Mouse (Mus musculus) kidney, embryonic 15.5 days (tissue): ENCODE data around the gene Rgs10. TPM values are rescaled to one million over a fixed set of nuclear protein-coding genes. Genes with fewer than 3 reads are reported as not detected.

Experiments used
- ATAC-seq: fragments of 200-750 bp; cut with Nextera tagmentation; replicated peaks from 2 replicates; pipeline ENCODE4 v1.8.0; 2017; ENCODE audit warnings: moderate TSS enrichment; ENCODE audit not compliant: low FRiP score
- H3K27ac ChIP-seq: fragments of 300-500 bp; sonication (generic); 2 replicates; pipeline ENCODE4 v1.5.1; 2015; ENCODE audit warnings: mild to moderate bottlenecking, inconsistent platforms
- H3K27me3 ChIP-seq: fragments of 300-500 bp; sonication (generic); 2 replicates; pipeline ENCODE4 v1.6.1; 2015; ENCODE audit warnings: inconsistent platforms
- H3K36me3 ChIP-seq: fragments of 300-500 bp; sonication (generic); 2 replicates; pipeline ENCODE4 v1.6.1; 2015; ENCODE audit warnings: inconsistent platforms
- H3K4me1 ChIP-seq: fragments of 300-500 bp; sonication (generic); 2 replicates; pipeline ENCODE4 v1.6.1; 2015; ENCODE audit warnings: inconsistent platforms
- H3K4me2 ChIP-seq: fragments of 300-500 bp; sonication (generic); 2 replicates; pipeline ENCODE4 v1.6.1; 2015; ENCODE audit warnings: moderate library complexity, mild to moderate bottlenecking, inconsistent platforms
- H3K4me3 ChIP-seq: fragments of 300-500 bp; sonication (generic); replicated peaks from 2 replicates; pipeline ENCODE4 v1.5.1; 2015; ENCODE audit warnings: mild to moderate bottlenecking, inconsistent platforms
- H3K9ac ChIP-seq: fragments of 300-500 bp; sonication (generic); 2 replicates; pipeline ENCODE4 v1.6.1; 2015; ENCODE audit warnings: mild to moderate bottlenecking, inconsistent platforms
- H3K9me3 ChIP-seq: fragments of 300-500 bp; sonication (generic); replicated peaks from 2 replicates; pipeline ENCODE4 v1.6.1; 2016; ENCODE audit warnings: inconsistent platforms
- WGBS: fragments of 180-500 bp; shearing (Covaris S2); methylation state at CpG from one replicate; pipeline ENCODE4 v1.1.7; 2015; ENCODE audit warnings: mixed read lengths; 5-methylcytosine and 5-hydroxymethylcytosine counted together
- polyA plus RNA-seq: library from polyadenylated mRNA; unstranded; fragments of >200 nt; fragmentation: Nextera tagmentation; extraction: Ambion mirVana; gene quantifications from 2 replicates; pipeline ENCODE4 v1.2.1, GENCODE M21; 2015

The Rgs10 gene
- 5.8 and 7.1 TPM in 2 replicates for polyA plus RNA-seq

DNA sequence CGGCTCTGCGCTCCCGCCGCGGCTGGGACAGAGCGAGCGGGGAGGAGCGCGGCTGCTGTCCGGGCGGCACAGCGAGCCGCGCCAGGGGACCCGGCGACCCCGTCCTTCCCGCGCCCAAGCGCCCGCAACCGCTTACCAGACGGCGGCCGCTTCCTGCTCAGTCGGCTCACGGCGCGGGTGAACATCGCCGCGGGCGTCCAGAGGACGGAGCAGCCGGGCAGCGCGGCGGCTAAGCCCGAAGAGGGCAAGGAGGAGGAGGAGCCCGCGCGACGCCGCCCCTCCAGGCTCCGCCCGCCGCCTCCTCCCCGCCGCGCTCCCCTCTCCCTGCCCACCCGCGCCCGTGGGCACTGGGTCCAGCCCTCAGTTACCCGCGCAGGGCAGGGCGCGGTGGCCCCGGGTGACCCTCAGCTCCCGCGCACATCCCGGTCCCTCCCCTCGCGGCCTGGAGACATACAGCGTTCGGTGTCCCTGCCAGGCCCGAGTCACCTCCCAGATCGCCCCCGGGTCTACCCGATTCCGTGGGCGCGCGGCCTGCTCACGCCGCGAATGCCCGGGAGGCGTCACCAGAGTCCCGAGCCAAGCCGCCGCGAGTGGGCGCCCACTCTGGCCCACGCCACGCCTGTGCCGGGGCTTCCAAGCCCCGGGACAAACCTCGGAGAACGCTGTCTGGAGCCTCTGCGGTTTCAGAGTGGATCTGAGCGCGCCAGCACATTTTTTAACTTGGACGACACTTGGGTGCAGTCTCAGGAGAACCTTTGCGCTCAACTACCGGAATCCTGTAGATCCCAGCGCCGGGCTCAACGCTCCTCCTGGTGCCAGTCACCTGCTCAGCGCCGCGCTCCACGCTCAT, at the start of gene Rgs10:
TSS of gene Rgs10 (minus strand) at position 829 of the 850 bp plus-strand sequence.
- Histone ChIP-seq H3K4me3 (peak within 1 kb of the TSS; percentile 77), H3K36me3 (no peaks in the 10 kb centered on the region), H3K27ac (no peak within 1 kb of the TSS), H3K9me3 (no peaks in the 10 kb centered on the region), H3K4me2 (peak within 1 kb of the TSS; percentile 98), H3K27me3 (peaks cover 90% of the 10 kb centered on the region), H3K4me1 (peaks cover 21% of the 10 kb centered on the region), H3K9ac (peak within 1 kb of the TSS; percentile 51)
- WGBS: under 1% methylated on average over 87 of the region's 102 CpGs
- ATAC-seq: peak; percentile 93

DNA sequence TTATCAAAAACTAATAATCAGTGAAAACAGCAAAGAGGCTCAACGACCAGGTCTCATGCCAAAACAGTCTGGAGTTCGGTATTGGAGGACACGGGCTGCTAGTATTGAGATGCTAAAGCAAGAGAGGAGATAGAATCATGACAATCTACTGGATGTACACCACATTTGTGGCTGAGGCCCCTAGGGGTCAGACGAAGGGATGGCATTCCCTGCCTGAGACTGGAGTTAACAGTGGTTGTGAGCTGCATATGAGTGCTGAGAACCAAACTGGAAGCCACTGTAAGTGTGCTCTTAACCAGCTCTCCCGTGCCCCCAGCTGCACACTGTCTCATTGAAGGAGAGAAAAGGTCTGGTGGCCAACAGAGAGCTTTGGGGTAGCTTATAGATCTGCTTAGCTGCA, 43.8 kb upstream of the Rgs10 start:
- Histone ChIP-seq H3K9me3 (no peaks in the 10 kb centered on the region), H3K4me3 (peak overlapping the region; percentile 90), H3K27me3 (no peaks in the 10 kb centered on the region), H3K4me1 (peaks cover 14% of the 10 kb centered on the region), H3K9ac (peak overlapping the region; percentile 50; the same call in 1 of the 2 replicates), H3K36me3 (no peaks in the 10 kb centered on the region), H3K4me2 (peak overlapping the region; percentile 89), H3K27ac (no peak overlapping the region; the same call in 1 of the 2 replicates)
- ATAC-seq: no peak
- 74% methylated on average over 5 of the region's 5 CpGs for WGBS

DNA sequence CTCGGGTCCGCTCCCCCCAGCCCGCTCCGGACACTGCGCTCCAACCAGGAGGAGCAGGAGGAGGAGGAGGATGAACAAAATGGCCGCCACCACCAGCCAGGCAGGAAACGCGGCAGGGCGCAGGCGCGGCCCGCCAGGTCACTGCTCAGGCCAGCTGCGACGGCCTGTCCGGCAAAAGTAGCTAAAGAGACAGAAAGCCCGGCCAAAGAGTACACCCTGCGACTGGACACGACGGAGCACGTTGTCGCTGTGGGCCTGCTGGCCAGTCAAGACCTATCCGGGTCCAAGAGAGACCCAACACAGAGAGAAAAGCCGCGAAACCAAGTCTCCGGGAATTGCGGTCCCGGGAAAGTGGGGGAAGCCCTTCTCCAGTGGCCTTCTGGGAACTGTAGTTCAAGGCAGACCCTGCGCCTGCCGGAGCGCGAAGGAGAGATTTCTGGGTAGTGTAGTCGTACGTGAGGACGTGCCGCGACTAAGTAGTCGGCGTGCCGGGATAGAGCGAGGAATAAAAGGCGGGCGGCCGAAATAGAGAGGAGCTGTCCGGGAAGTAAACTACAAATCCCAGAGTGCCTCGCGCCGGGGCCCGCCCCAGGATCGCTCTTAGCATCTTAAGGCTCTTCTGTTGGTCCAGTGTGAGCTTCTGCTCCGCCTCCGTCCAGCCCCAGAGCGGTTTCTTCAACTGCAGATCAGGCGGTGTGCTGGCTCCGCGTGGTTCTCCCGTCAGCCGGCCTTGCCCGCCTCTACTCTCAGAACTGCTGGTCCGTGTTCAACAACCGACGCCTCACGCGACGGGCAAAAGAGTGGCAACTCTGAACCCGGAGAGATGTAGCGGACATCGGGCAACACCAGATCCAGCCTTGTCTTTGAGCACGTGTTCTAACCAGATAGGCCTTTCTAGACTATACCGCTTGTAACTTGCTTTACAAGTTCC, 43.0 kb upstream of the Rgs10 start, which contains the start of gene Tial1:
TSS of gene Tial1 (minus strand) at position 433 of the 931 bp plus-strand sequence.
- under 1% methylated on average over 69 of the region's 69 CpGs for WGBS
- H3K9me3 ChIP-seq: no peaks in the 10 kb centered on the region

DNA sequence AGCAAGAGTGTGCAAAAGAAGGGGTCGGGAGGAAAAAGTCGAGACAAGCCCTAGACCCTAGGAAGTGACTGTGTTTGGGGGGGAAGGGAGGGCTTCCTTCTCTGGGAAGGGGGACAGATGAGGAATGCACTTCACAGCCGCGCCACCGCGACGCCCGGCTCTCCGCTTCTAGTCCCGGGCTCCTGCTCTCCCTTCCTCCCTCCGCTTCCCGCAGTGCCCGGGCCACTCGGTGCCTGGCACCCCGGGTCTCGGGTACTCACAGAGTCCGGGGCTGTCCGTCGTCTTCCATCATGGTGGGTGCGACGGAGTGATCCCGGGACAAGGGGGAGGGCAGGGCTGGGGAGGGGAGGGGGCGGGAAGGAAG, 42.3 kb upstream of the Rgs10 start:
- Histone ChIP-seq H3K27ac (peak overlapping the region; percentile 97), H3K9ac (peak overlapping the region; percentile 89), H3K36me3 (no peaks in the 10 kb centered on the region), H3K4me1 (peaks cover 14% of the 10 kb centered on the region), H3K4me2 (peak overlapping the region; percentile 89), H3K9me3 (no peaks in the 10 kb centered on the region), H3K27me3 (no peaks in the 10 kb centered on the region), H3K4me3 (peak overlapping the region; percentile 90)
- 0% methylated on average over 12 of the region's 23 CpGs for WGBS
- ATAC-seq: peak; percentile 35

More for the DNA sequence above, 43.0 kb upstream of the Rgs10 start, which contains the start of gene Tial1:
- peaks cover 14% of the 10 kb centered on the region for H3K4me1 ChIP-seq
- H3K27me3 ChIP-seq: no peaks in the 10 kb centered on the region
- peak; percentile 99 for ATAC-seq
- H3K27ac ChIP-seq: peak within 1 kb of the TSS; percentile 97
- H3K9ac ChIP-seq: peak within 1 kb of the TSS; percentile 89
- H3K36me3 ChIP-seq: no peaks in the 10 kb centered on the region
- peak within 1 kb of the TSS; percentile 89 for H3K4me2 ChIP-seq
- H3K4me3 ChIP-seq: peak within 1 kb of the TSS; percentile 90

DNA sequence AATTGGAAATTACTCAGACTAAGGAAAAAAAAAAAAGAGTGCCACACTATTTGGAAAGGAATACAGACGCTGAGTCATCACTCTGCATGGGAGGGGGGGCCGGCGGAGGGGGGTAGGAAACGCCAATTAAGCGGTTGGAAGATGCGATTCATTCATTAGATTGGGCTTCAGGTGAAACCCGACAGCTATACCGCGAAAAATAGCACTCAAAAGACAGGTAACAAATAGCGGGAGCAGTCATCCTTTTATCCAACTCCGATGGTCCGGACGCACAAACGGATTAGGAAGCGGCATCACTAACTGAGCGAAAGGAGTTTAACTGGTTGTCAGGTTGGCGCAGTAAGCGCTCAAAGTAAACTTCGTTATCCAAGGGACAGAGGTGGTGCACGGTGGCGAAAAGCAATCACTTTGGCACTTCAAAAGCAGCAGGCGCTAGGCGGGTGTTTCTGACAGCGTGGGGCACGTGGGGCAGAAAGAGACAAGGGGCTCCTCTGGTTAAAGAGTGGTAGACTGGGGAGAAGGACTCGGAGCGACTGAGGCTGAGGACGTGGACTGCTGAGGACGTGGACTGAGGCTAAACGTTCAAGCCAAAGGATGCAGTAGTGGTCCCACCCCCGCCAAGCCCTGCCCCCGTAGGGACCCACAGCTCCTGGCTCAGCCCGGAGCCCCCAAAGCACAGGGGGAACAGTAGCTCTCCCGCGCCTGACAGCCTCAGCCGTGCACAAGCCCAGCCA, 41.7 kb upstream of the Rgs10 start:
- WGBS: under 1% methylated on average over 36 of the region's 36 CpGs

DNA sequence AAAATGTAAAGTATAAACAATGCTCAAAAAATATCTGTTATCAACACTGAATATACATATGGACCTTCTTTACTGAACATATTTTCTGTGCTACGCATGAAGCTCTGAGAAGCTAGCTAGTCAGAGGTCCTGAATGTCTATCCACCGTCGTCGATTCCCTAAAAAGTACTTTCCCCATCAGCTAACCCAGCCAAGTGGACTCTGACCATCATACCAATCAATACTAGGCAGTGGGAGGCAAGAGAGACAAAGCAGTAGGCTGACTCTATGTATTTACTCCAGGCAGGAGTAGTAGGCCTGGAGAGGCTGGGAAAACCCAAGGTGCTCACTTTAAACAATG, 41.2 kb upstream of the Rgs10 start:
- WGBS: 15% methylated on average over 4 of the region's 4 CpGs

More for the DNA sequence above, 41.7 kb upstream of the Rgs10 start:
- peak; percentile 7 for ATAC-seq
- no peaks in the 10 kb centered on the region for H3K9me3 ChIP-seq
- H3K27ac ChIP-seq: peak overlapping the region; percentile 97
- peak overlapping the region; percentile 89 for H3K4me2 ChIP-seq
- no peaks in the 10 kb centered on the region for H3K36me3 ChIP-seq
- peak overlapping the region; percentile 90 for H3K4me3 ChIP-seq
- H3K9ac ChIP-seq: peak overlapping the region; percentile 89
- no peaks in the 10 kb centered on the region for H3K27me3 ChIP-seq
- H3K4me1 ChIP-seq: peaks cover 14% of the 10 kb centered on the region

DNA sequence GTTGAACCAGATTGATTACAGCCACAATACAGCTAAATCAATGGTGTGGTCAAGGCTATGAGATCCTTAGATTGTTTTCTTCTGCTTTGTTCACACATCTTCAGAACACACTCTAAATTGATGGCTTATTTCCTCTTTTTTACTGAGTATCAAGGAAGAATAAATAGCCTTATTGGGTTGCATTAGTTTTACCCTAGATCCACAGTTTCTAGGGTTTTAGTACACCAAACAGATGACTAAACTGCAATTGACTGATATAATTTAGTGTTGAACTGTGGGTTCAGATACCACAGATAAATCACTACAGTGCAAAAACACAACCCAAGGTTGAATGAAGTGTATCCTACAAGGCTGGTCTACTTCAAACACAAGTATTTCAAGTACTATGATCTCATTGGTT, 39.5 kb upstream of the Rgs10 start:
- H3K27ac ChIP-seq: no peak overlapping the region

More for the DNA sequence above, 41.2 kb upstream of the Rgs10 start:
- H3K27ac ChIP-seq: no peak overlapping the region
- H3K9ac ChIP-seq: peak overlapping the region; percentile 89
- peaks cover 1% of the 10 kb centered on the region; the same call in 1 of the 2 replicates for H3K36me3 ChIP-seq
- ATAC-seq: no peak
- H3K4me3 ChIP-seq: peak overlapping the region; percentile 90
- peak overlapping the region; percentile 89 for H3K4me2 ChIP-seq
- no peaks in the 10 kb centered on the region for H3K27me3 ChIP-seq
- H3K4me1 ChIP-seq: peaks cover 14% of the 10 kb centered on the region
- H3K9me3 ChIP-seq: no peaks in the 10 kb centered on the region

DNA sequence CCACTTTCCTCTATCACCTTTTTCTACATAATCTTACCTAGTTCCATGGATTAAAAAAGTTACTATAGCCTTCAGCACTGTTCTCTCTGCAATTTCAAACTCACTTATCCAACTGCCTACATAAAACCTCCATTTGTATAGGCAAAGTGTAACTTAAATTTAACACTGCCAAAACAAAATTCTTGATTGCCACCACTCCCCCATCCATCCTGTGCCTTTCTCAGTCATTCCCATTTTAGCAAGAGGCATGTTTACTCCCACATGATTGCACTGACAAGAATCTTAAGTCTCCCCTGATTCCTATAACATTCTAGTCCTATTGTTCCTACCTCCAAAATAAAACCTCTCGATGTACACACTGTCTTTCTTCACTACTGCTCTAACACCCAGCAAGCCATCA, 34.2 kb upstream of the Rgs10 start:
- ATAC-seq: no peak
- Histone ChIP-seq H3K27ac (no peak overlapping the region), H3K4me1 (no peaks in the 10 kb centered on the region), H3K9ac (no peak overlapping the region), H3K4me3 (no peak overlapping the region), H3K4me2 (no peak overlapping the region), H3K9me3 (no peaks in the 10 kb centered on the region), H3K27me3 (no peaks in the 10 kb centered on the region), H3K36me3 (peaks cover 62% of the 10 kb centered on the region)
- WGBS: 82% methylated on average over 1 of the region's 1 CpGs

More for the DNA sequence above, 39.5 kb upstream of the Rgs10 start:
- Histone ChIP-seq H3K9me3 (no peaks in the 10 kb centered on the region), H3K36me3 (peaks cover 18% of the 10 kb centered on the region), H3K4me1 (peaks cover 14% of the 10 kb centered on the region), H3K9ac (no peak overlapping the region), H3K4me2 (no peak overlapping the region), H3K27me3 (no peaks in the 10 kb centered on the region), H3K4me3 (no peak overlapping the region)
- ATAC-seq: no peak

DNA sequence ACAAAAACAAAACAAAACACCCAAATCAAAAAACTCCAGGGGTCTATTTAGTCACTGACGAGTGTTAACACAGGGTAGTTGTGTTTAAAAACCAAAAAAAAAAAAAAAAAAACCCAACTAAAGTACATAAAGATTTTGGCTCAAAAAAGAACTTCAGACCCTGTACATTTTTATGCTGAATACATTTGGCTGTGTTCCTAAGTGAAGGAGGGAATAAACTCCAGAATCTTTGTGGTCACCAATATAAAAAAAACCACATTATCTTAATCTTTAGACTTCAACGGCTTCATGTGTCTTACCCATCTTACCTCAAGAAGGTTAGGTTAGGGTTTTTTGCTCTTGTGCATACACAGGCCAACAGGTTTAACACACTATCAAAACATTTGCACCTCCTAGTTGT, 22.0 kb upstream of the Rgs10 start:
- Histone ChIP-seq H3K27me3 (no peaks in the 10 kb centered on the region), H3K9me3 (no peaks in the 10 kb centered on the region), H3K27ac (no peak overlapping the region), H3K4me2 (no peak overlapping the region), H3K4me1 (no peaks in the 10 kb centered on the region), H3K4me3 (no peak overlapping the region), H3K36me3 (peaks cover 52% of the 10 kb centered on the region), H3K9ac (no peak overlapping the region)
- ATAC-seq: no peak
- 90% methylated on average over 2 of the region's 2 CpGs for WGBS

DNA sequence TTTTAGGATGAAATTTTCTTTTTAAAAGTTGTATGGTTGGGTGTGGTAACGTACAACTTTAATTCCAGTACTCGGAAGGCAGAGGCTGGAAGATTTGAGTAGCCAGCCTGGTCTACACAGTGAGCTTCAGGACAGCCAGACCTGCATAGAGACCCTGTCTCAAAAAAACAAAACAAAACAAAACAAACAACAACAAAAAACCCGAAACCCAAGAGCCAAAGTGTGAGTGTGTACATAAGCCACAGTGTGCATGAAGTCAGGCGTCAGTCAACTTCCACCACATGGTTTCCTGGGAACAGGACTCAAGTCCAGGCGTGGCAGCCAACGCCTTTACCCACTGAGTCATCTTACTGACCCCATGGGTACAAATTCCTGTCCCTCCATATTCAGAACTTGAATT, 20.7 kb upstream of the Rgs10 start:
- 95% methylated on average over 6 of the region's 6 CpGs for WGBS
- Histone ChIP-seq H3K4me3 (no peak overlapping the region), H3K4me1 (no peaks in the 10 kb centered on the region), H3K9ac (no peak overlapping the region), H3K27me3 (no peaks in the 10 kb centered on the region), H3K36me3 (peaks cover 39% of the 10 kb centered on the region), H3K27ac (no peak overlapping the region), H3K4me2 (no peak overlapping the region), H3K9me3 (no peaks in the 10 kb centered on the region)
- ATAC-seq: no peak

DNA sequence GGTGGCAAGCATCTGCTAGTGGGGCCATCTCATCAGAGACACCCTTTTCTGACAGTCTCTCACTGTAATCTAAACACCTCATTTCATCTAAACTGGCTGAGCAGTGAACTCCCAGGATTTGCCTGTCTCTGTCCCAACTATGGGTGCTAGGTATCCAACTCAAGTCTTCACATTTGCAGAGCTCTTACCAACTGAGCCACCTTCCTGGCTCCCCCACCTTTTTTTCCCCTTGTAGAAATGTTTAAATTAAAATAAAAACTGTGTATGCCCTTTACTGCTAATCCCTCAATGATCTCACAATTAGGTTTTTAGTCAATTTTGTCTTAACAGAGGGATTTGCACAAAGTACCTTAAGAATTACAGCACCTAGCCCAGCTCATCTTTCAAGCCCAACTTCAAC, 19.6 kb upstream of the Rgs10 start:
- H3K9me3 ChIP-seq: no peaks in the 10 kb centered on the region
- no peak for ATAC-seq
- no peak overlapping the region for H3K27ac ChIP-seq
- no peak overlapping the region for H3K9ac ChIP-seq
- no peaks in the 10 kb centered on the region for H3K27me3 ChIP-seq
- no peak overlapping the region for H3K4me3 ChIP-seq
- H3K36me3 ChIP-seq: peaks cover 28% of the 10 kb centered on the region
- H3K4me1 ChIP-seq: no peaks in the 10 kb centered on the region
- no peak overlapping the region for H3K4me2 ChIP-seq
